Mouse (Mus musculus): ENCODE data around the gene Olfr91. TPM values are rescaled to one million over a fixed set of nuclear protein-coding genes. Genes with fewer than 3 reads are reported as not detected.
"Not testable (repeated sequence)": the region's sequence is repeated elsewhere in the genome, so short reads cannot be mapped to it uniquely, and the experiment has no call there.

Gene Olfr91
- not detected in 2 replicates for polyA plus RNA-seq (2014; fragmentation: Nextera tagmentation; extraction: Ambion mirVana)

GRCm38 (mm10) chr17:37098178-37098577 lies at the start of gene Olfr91:
Olfr91 (minus strand) TSS chr17:37098278.
- H3K9me3 ChIP-seq (replicated peaks; ENCODE audit: control insufficient read depth, low read length) = no peaks in the 10 kb centered on the region
- no peaks in the 10 kb centered on the region for H3K36me3 ChIP-seq (replicated peaks; ENCODE audit: control insufficient read depth, insufficient read depth, low read depth, low read length)
- DNase-seq (ENCODE audit: low spot score) (no peak), ATAC-seq (replicated peaks; ENCODE audit: insufficient number of reproducible peaks, low FRiP score, low TSS enrichment, low read depth) (no peak)
- no peak within 1 kb of the TSS for H3K4me2 ChIP-seq (ENCODE audit: low read depth, low read length)
- H3K9ac ChIP-seq (replicated peaks; ENCODE audit: low read length) = no peak within 1 kb of the TSS
- H3K4me3 ChIP-seq (ENCODE audit: low read depth, low read length) = no peak within 1 kb of the TSS
- H3K27ac ChIP-seq (replicated peaks; ENCODE audit: low read depth, low read length) = no peak within 1 kb of the TSS
- H3K4me1 ChIP-seq (ENCODE audit: control insufficient read depth, insufficient read depth, low read length) = no peaks in the 10 kb centered on the region
- 92% methylated on average over 1 of the region's 1 CpGs for WGBS
- no peaks in the 10 kb centered on the region for H3K27me3 ChIP-seq (ENCODE audit: control insufficient read depth, insufficient read depth, low read length)

GRCm38 (mm10) chr17:37131366-37131765 lies 33.3 kb upstream of the Olfr91 start:
- not testable (repeated sequence) for H3K9ac ChIP-seq (replicated peaks; ENCODE audit: low read length); H3K4me1 ChIP-seq (ENCODE audit: control insufficient read depth, insufficient read depth, low read length); H3K4me2 ChIP-seq (ENCODE audit: low read depth, low read length); H3K36me3 ChIP-seq (replicated peaks; ENCODE audit: control insufficient read depth, insufficient read depth, low read depth, low read length); H3K4me3 ChIP-seq (ENCODE audit: low read depth, low read length); H3K27me3 ChIP-seq (ENCODE audit: control insufficient read depth, insufficient read depth, low read length); ATAC-seq (replicated peaks; ENCODE audit: insufficient number of reproducible peaks, low FRiP score, low TSS enrichment, low read depth); H3K27ac ChIP-seq (replicated peaks; ENCODE audit: low read depth, low read length); DNase-seq (ENCODE audit: low spot score); H3K9me3 ChIP-seq (replicated peaks; ENCODE audit: control insufficient read depth, low read length)
- 73% methylated on average over 4 of the region's 4 CpGs for WGBS

GRCm38 (mm10) chr17:37119988-37120387 lies 21.9 kb upstream of the Olfr91 start, which contains the start of gene Olfr92:
Olfr92 (minus strand) TSS chr17:37120088.
- H3K27me3 ChIP-seq (ENCODE audit: control insufficient read depth, insufficient read depth, low read length) = no peaks in the 10 kb centered on the region
- H3K4me3 ChIP-seq (ENCODE audit: low read depth, low read length) = no peak within 1 kb of the TSS
- no peak within 1 kb of the TSS for H3K27ac ChIP-seq (replicated peaks; ENCODE audit: low read depth, low read length)
- no peak within 1 kb of the TSS for H3K9ac ChIP-seq (replicated peaks; ENCODE audit: low read length)
- H3K4me1 ChIP-seq (ENCODE audit: control insufficient read depth, insufficient read depth, low read length) = no peaks in the 10 kb centered on the region
- no peak for ATAC-seq (replicated peaks; ENCODE audit: insufficient number of reproducible peaks, low FRiP score, low TSS enrichment, low read depth)
- no peaks in the 10 kb centered on the region for H3K9me3 ChIP-seq (replicated peaks; ENCODE audit: control insufficient read depth, low read length)
- WGBS = 87% methylated on average over 2 of the region's 2 CpGs
- H3K36me3 ChIP-seq (replicated peaks; ENCODE audit: control insufficient read depth, insufficient read depth, low read depth, low read length) = no peaks in the 10 kb centered on the region
- H3K4me2 ChIP-seq (ENCODE audit: low read depth, low read length) = no peak within 1 kb of the TSS
- DNase-seq (ENCODE audit: low spot score) = no peak

- WGBS = 86% methylated on average over 5 of the region's 5 CpGs
These were observed 4.8 kb downstream of the Olfr91 start for GRCm38 (mm10) chr17:37093289-37093688.

GRCm38 (mm10) chr17:37092198-37092597 lies 5.9 kb downstream of the Olfr91 start:
- H3K4me1 ChIP-seq (ENCODE audit: control insufficient read depth, insufficient read depth, low read length) = no peaks in the 10 kb centered on the region
- H3K27me3 ChIP-seq (ENCODE audit: control insufficient read depth, insufficient read depth, low read length) = no peaks in the 10 kb centered on the region
- no peak overlapping the region for H3K9ac ChIP-seq (replicated peaks; ENCODE audit: low read length)
- H3K4me3 ChIP-seq (ENCODE audit: low read depth, low read length) = no peak overlapping the region
- no peaks in the 10 kb centered on the region for H3K36me3 ChIP-seq (replicated peaks; ENCODE audit: control insufficient read depth, insufficient read depth, low read depth, low read length)
- no peak for ATAC-seq (replicated peaks; ENCODE audit: insufficient number of reproducible peaks, low FRiP score, low TSS enrichment, low read depth)
- 60% methylated on average over 1 of the region's 1 CpGs for WGBS
- no peak for DNase-seq (ENCODE audit: low spot score)
- H3K4me2 ChIP-seq (ENCODE audit: low read depth, low read length) = no peak overlapping the region
- no peak overlapping the region for H3K27ac ChIP-seq (replicated peaks; ENCODE audit: low read depth, low read length)
- no peaks in the 10 kb centered on the region for H3K9me3 ChIP-seq (replicated peaks; ENCODE audit: control insufficient read depth, low read length)

More at GRCm38 (mm10) chr17:37093289-37093688, 4.8 kb downstream of the Olfr91 start:
- H3K4me2 ChIP-seq (ENCODE audit: low read depth, low read length) = no peak overlapping the region
- H3K27ac ChIP-seq (replicated peaks; ENCODE audit: low read depth, low read length) = no peak overlapping the region
- no peak overlapping the region for H3K4me3 ChIP-seq (ENCODE audit: low read depth, low read length)
- no peak for DNase-seq (ENCODE audit: low spot score)
- no peak for ATAC-seq (replicated peaks; ENCODE audit: insufficient number of reproducible peaks, low FRiP score, low TSS enrichment, low read depth)
- H3K4me1 ChIP-seq (ENCODE audit: control insufficient read depth, insufficient read depth, low read length) = no peaks in the 10 kb centered on the region
- no peak overlapping the region for H3K9ac ChIP-seq (replicated peaks; ENCODE audit: low read length)
- no peaks in the 10 kb centered on the region for H3K36me3 ChIP-seq (replicated peaks; ENCODE audit: control insufficient read depth, insufficient read depth, low read depth, low read length)
- no peaks in the 10 kb centered on the region for H3K9me3 ChIP-seq (replicated peaks; ENCODE audit: control insufficient read depth, low read length)
- H3K27me3 ChIP-seq (ENCODE audit: control insufficient read depth, insufficient read depth, low read length) = no peaks in the 10 kb centered on the region

GRCm38 (mm10) chr17:37088399-37088798 lies 9.7 kb downstream of the Olfr91 start, which contains the start of gene Olfr90:
Olfr90 (minus strand) TSS chr17:37088499.
- no peak for ATAC-seq (replicated peaks; ENCODE audit: insufficient number of reproducible peaks, low FRiP score, low TSS enrichment, low read depth)
- no peak for DNase-seq (ENCODE audit: low spot score)
- Histone ChIP-seq H3K4me1 (ENCODE audit: control insufficient read depth, insufficient read depth, low read length) (no peaks in the 10 kb centered on the region), H3K27me3 (ENCODE audit: control insufficient read depth, insufficient read depth, low read length) (no peaks in the 10 kb centered on the region), H3K4me3 (ENCODE audit: low read depth, low read length) (no peak within 1 kb of the TSS), H3K9me3 (replicated peaks; ENCODE audit: control insufficient read depth, low read length) (no peaks in the 10 kb centered on the region), H3K9ac (replicated peaks; ENCODE audit: low read length) (no peak within 1 kb of the TSS), H3K27ac (replicated peaks; ENCODE audit: low read depth, low read length) (no peak within 1 kb of the TSS), H3K4me2 (ENCODE audit: low read depth, low read length) (no peak within 1 kb of the TSS), H3K36me3 (replicated peaks; ENCODE audit: control insufficient read depth, insufficient read depth, low read depth, low read length) (no peaks in the 10 kb centered on the region)

GRCm38 (mm10) chr17:37085545-37085944 lies 12.5 kb downstream of the Olfr91 start:
- Histone ChIP-seq H3K27me3 (ENCODE audit: control insufficient read depth, insufficient read depth, low read length) (no peaks in the 10 kb centered on the region), H3K9me3 (replicated peaks; ENCODE audit: control insufficient read depth, low read length) (no peaks in the 10 kb centered on the region), H3K27ac (replicated peaks; ENCODE audit: low read depth, low read length) (no peak overlapping the region), H3K36me3 (replicated peaks; ENCODE audit: control insufficient read depth, insufficient read depth, low read depth, low read length) (no peaks in the 10 kb centered on the region), H3K4me3 (ENCODE audit: low read depth, low read length) (no peak overlapping the region), H3K4me1 (ENCODE audit: control insufficient read depth, insufficient read depth, low read length) (no peaks in the 10 kb centered on the region), H3K9ac (replicated peaks; ENCODE audit: low read length) (no peak overlapping the region), H3K4me2 (ENCODE audit: low read depth, low read length) (no peak overlapping the region)
- 79% methylated on average over 10 of the region's 10 CpGs for WGBS
- DNase-seq (ENCODE audit: low spot score) (no peak), ATAC-seq (replicated peaks; ENCODE audit: insufficient number of reproducible peaks, low FRiP score, low TSS enrichment, low read depth) (no peak)

GRCm38 (mm10) chr17:37084632-37085031 lies 13.4 kb downstream of the Olfr91 start:
- no peaks in the 10 kb centered on the region for H3K36me3 ChIP-seq (replicated peaks; ENCODE audit: control insufficient read depth, insufficient read depth, low read depth, low read length)
- no peaks in the 10 kb centered on the region for H3K27me3 ChIP-seq (ENCODE audit: control insufficient read depth, insufficient read depth, low read length)
- no peak for DNase-seq (ENCODE audit: low spot score)
- 64% methylated on average over 5 of the region's 5 CpGs for WGBS
- no peak for ATAC-seq (replicated peaks; ENCODE audit: insufficient number of reproducible peaks, low FRiP score, low TSS enrichment, low read depth)
- no peak overlapping the region for H3K27ac ChIP-seq (replicated peaks; ENCODE audit: low read depth, low read length)
- H3K4me1 ChIP-seq (ENCODE audit: control insufficient read depth, insufficient read depth, low read length) = no peaks in the 10 kb centered on the region
- no peak overlapping the region for H3K4me2 ChIP-seq (ENCODE audit: low read depth, low read length)
- H3K9me3 ChIP-seq (replicated peaks; ENCODE audit: control insufficient read depth, low read length) = no peaks in the 10 kb centered on the region
- H3K4me3 ChIP-seq (ENCODE audit: low read depth, low read length) = no peak overlapping the region
- no peak overlapping the region for H3K9ac ChIP-seq (replicated peaks; ENCODE audit: low read length)
